Mouse (Mus musculus): ENCODE data around the gene Olfm3. TPM values are rescaled to one million over a fixed set of nuclear protein-coding genes. Genes with fewer than 3 reads are reported as not detected.

Gene Olfm3
- polyA plus RNA-seq, 1 experiment: not detected

DNA sequence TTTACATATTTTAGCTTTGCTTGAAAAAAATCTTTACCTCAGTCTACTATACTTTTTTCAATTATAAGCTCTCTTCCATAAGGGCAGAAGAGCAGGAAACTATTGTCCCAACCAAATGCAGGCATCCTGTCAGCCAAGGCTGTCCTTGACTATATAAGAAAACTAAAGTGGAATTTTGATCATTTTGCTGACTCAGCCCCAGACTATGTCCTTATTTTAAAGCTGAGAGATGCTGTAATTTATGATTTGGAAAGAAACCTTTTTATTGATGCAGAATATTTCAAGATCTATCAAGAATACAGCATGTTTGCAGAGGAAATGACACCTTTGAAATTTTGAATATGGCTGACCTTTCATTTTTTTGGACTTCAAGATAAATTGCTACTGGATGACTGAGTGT lies 51.0 kb downstream of the Olfm3 start:
- TF ChIP-seq GATA1 (IDR thresholded peaks at IDR 0.05; ENCODE audit: borderline replicate concordance, low read length) (no peak), FLI1 (IDR thresholded peaks at IDR 0.05; ENCODE audit: low read length) (no peak)
- Histone ChIP-seq H3K9me3 (no peaks in the 10 kb centered on the region), H3K4me1 (no peaks in the 10 kb centered on the region), H3K27me3 (replicated peaks) (no peaks in the 10 kb centered on the region), H3K4me3 (replicated peaks) (no peak overlapping the region), H3K36me3 (replicated peaks; ENCODE audit: low read length) (no peaks in the 10 kb centered on the region)

DNA sequence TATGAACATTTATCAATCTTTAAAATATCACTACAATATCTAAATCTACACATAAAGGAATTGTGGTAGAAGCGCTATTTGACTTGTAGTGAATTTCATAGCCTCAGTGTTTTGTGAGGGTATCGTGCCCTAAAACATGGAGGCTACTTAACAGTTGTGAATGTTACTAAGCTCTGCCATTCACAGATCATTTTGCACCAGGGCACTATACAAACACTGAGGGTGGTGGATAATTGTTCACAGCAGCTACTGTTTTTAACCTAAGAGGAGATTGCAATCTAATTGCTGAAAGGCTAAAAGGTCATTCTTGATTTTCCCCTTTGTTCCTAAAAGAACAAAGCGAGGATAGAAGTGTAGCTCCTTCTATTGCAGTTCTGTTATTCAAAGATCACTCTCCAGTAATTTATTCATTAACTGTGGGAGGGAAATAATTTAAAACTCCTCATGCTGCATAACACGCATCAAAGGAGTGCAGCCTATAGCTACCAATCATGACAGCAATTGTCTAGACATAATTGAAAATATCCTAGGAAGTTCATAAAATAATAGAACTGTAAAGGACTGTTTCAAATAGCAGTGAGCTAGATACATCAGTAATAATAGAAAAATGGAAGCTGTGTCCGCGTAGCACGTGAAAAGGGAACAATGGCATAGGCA lies 55.6 kb downstream of the Olfm3 start:
- no peaks in the 10 kb centered on the region for H3K9me3 ChIP-seq
- no peaks in the 10 kb centered on the region for H3K36me3 ChIP-seq (replicated peaks; ENCODE audit: low read length)
- no peak for TF ChIP-seq FLI1 (IDR thresholded peaks at IDR 0.05; ENCODE audit: low read length)
- no peak for TF ChIP-seq GATA1 (IDR thresholded peaks at IDR 0.05; ENCODE audit: borderline replicate concordance, low read length)
- no peak overlapping the region for H3K4me3 ChIP-seq (replicated peaks)
- H3K27me3 ChIP-seq (replicated peaks): no peaks in the 10 kb centered on the region
- peaks cover 3% of the 10 kb centered on the region; the same call in 1 of the 2 replicates for H3K4me1 ChIP-seq

DNA sequence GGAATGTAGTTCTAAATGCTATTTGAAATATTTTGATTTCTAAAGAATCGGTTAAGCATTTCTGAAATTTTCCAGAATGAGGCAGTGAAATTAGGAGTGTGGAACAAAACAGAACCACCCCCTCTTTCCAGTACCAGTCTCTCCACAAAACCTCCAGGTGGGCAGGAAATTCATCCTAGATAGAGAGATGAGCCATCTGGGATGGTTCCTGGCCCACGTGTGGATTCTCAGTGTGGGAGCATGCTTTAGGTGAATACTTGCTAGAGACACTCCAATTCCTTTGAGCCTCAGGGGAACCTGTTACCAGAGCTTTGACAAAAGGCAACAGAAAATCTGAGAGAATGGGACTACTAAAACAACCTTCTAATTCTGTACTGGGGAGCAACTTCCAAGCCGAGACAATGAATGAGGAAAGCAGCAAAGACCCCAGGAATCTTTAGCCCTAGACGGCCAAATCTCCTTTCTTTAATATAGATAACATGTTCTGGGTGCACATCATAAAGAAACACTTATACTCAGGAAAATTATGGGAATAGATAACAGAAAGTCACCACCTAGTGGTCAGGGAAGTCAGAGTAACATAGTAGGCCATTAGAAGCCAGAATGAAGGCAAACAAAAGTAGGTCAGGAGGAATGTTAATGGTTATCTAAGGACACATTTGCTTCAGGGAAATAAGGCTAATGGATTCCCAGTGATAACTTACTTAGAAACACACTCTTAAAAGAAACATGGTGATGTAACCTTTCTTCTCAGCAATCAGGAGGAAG lies 58.6 kb downstream of the Olfm3 start:
- TF ChIP-seq FLI1 (IDR thresholded peaks at IDR 0.05; ENCODE audit: low read length): no peak
- TF ChIP-seq GATA1 (IDR thresholded peaks at IDR 0.05; ENCODE audit: borderline replicate concordance, low read length): no peak
- H3K9me3 ChIP-seq: no peaks in the 10 kb centered on the region

DNA sequence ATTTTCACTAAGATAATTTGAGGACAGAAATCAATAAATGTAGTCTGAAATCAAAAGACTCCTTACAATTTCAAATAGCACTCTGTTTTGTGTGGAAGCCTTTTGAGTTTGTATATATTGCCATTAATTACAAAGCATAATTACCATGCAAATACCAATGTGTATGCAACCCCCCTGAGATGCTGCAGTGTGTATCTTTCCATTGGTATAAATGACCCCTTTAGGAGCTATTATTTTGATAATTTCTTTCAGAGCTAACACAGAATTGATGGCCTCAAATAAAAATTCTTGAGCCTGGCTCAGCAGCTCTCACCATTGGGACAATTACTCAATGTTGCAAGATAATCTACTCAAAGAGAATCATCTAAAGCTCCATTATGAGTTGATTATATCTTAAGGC lies 67.3 kb downstream of the Olfm3 start:
- Histone ChIP-seq H3K4me1 (no peaks in the 10 kb centered on the region), H3K9me3 (no peaks in the 10 kb centered on the region), H3K36me3 (replicated peaks; ENCODE audit: low read length) (no peaks in the 10 kb centered on the region), H3K27me3 (replicated peaks) (no peaks in the 10 kb centered on the region), H3K4me3 (replicated peaks) (no peak overlapping the region)
- TF ChIP-seq GATA1 (IDR thresholded peaks at IDR 0.05; ENCODE audit: borderline replicate concordance, low read length) (no peak), FLI1 (IDR thresholded peaks at IDR 0.05; ENCODE audit: low read length) (no peak)

More for the DNA sequence above, 58.6 kb downstream of the Olfm3 start:
- no peaks in the 10 kb centered on the region for H3K27me3 ChIP-seq (replicated peaks)
- H3K4me3 ChIP-seq (replicated peaks): no peak overlapping the region
- H3K4me1 ChIP-seq: peaks cover 3% of the 10 kb centered on the region; the same call in 1 of the 2 replicates
- no peaks in the 10 kb centered on the region for H3K36me3 ChIP-seq (replicated peaks; ENCODE audit: low read length)

DNA sequence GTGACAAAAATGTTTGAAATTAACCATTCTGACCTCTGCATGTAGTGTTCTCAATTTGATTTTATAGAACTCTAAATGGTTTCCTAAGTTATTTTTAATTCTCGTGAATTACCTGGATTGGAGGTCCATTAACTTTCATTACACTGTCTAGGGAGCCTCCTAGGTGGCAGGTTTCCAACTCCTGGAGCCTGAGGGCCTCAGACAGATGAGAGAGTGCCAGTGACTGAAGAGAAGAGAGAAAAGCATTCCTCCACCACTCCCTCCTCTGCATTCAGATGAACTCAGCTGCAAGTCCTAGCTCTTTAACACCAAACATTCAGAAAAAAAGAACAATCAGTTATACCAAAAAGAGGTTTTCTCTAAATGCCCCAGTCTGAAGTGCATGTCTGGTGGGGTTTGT lies 68.6 kb downstream of the Olfm3 start:
- Histone ChIP-seq H3K36me3 (replicated peaks; ENCODE audit: low read length) (no peaks in the 10 kb centered on the region), H3K9me3 (no peaks in the 10 kb centered on the region), H3K4me1 (no peaks in the 10 kb centered on the region), H3K4me3 (replicated peaks) (no peak overlapping the region), H3K27me3 (replicated peaks) (no peaks in the 10 kb centered on the region)
- TF ChIP-seq FLI1 (IDR thresholded peaks at IDR 0.05; ENCODE audit: low read length) (no peak), GATA1 (IDR thresholded peaks at IDR 0.05; ENCODE audit: borderline replicate concordance, low read length) (no peak)

DNA sequence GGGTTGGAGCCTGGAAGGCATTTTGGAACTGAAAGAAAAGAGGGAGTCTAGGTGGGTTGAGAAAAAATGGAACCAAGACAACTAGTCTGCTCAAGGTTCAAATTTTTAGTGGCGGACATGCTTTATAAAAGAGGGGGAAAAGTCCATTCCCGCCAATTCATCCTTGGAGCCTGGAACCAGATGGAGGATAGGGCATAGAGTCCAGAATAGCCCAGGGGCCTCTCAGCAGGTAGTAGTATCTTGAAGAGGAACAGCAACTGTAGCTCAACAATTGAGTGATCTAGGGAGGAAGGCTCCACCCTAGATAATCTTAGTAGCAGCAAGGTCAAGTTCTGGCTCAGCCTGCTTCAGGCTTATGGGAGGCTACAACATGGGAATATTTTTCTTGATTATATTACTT lies 87.0 kb downstream of the Olfm3 start:
- Histone ChIP-seq H3K4me3 (replicated peaks) (no peak overlapping the region), H3K9me3 (no peaks in the 10 kb centered on the region), H3K27me3 (replicated peaks) (no peaks in the 10 kb centered on the region), H3K36me3 (replicated peaks; ENCODE audit: low read length) (no peaks in the 10 kb centered on the region), H3K4me1 (no peaks in the 10 kb centered on the region)
- TF ChIP-seq GATA1 (IDR thresholded peaks at IDR 0.05; ENCODE audit: borderline replicate concordance, low read length): no peak
- no peak for TF ChIP-seq FLI1 (IDR thresholded peaks at IDR 0.05; ENCODE audit: low read length)

DNA sequence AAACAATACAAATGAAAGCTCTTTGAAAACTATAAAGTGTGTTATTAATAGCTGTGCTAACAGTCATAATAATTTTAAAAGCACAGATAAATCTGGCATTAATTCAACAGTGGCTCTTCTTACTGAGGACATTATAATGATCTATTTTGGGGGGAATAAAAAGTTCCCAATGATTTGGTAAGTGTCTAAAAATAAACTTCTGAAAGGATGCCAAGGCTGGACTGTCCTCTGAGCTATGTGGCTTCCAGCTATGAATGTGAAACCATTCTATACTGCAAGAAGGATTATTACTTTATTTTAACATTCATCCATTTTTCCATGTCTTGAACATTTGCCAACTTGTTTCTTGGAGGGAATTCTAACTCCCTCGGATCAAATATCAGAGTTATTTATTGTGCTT lies 92.1 kb downstream of the Olfm3 start:
- no peak overlapping the region for H3K4me3 ChIP-seq (replicated peaks)
- H3K4me1 ChIP-seq: no peaks in the 10 kb centered on the region
- TF ChIP-seq FLI1 (IDR thresholded peaks at IDR 0.05; ENCODE audit: low read length) (no peak), GATA1 (IDR thresholded peaks at IDR 0.05; ENCODE audit: borderline replicate concordance, low read length) (no peak)
- H3K9me3 ChIP-seq: no peaks in the 10 kb centered on the region
- H3K36me3 ChIP-seq (replicated peaks; ENCODE audit: low read length): no peaks in the 10 kb centered on the region
- H3K27me3 ChIP-seq (replicated peaks): no peaks in the 10 kb centered on the region

DNA sequence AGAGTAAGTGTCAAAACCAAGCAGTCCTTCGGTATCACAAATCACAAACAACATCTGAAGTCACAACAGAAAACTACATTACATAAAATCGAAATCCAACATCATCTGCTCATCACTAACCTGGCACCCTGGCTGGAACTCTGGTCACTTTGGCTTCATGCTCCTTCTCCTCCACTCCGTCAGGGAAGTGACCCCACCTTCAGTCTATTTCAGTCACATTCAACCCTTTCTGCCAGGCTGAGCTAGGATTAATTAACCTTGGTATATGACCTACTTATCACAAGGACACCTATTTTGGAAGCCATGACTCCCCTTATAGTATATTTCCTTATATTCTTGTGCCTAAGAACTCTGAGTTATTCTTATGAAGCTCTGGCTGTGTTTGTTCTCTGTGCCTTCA lies 123.7 kb downstream of the Olfm3 start:
- H3K27me3 ChIP-seq (replicated peaks): no peaks in the 10 kb centered on the region
- H3K4me1 ChIP-seq: no peaks in the 10 kb centered on the region
- H3K9me3 ChIP-seq: no peaks in the 10 kb centered on the region
- no peaks in the 10 kb centered on the region for H3K36me3 ChIP-seq (replicated peaks; ENCODE audit: low read length)
- no peak for TF ChIP-seq GATA1 (IDR thresholded peaks at IDR 0.05; ENCODE audit: borderline replicate concordance, low read length)
- no peak for TF ChIP-seq FLI1 (IDR thresholded peaks at IDR 0.05; ENCODE audit: low read length)
- H3K4me3 ChIP-seq (replicated peaks): no peak overlapping the region

DNA sequence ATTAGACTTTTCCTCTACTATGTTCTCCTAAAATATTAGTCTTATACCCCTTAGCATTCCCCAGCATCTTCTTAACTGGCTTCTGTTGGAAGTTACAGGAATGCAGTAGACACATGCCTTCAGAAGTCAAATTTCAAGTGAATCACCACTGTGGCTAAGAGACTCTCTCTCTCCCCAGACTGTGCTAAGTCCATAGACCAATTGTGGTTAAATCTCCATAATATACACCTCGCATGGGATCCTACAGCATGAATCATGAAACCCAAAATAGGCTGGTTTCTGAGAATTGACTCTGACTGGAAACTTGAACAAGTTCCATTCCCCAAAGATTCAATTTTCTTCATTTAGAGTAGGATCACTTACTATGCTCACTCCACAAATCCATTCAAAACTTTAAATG lies 124.2 kb downstream of the Olfm3 start:
- Histone ChIP-seq H3K4me3 (replicated peaks) (no peak overlapping the region), H3K36me3 (replicated peaks; ENCODE audit: low read length) (no peaks in the 10 kb centered on the region), H3K27me3 (replicated peaks) (no peaks in the 10 kb centered on the region), H3K4me1 (no peaks in the 10 kb centered on the region), H3K9me3 (no peaks in the 10 kb centered on the region)
- TF ChIP-seq GATA1 (IDR thresholded peaks at IDR 0.05; ENCODE audit: borderline replicate concordance, low read length) (no peak), FLI1 (IDR thresholded peaks at IDR 0.05; ENCODE audit: low read length) (no peak)

DNA sequence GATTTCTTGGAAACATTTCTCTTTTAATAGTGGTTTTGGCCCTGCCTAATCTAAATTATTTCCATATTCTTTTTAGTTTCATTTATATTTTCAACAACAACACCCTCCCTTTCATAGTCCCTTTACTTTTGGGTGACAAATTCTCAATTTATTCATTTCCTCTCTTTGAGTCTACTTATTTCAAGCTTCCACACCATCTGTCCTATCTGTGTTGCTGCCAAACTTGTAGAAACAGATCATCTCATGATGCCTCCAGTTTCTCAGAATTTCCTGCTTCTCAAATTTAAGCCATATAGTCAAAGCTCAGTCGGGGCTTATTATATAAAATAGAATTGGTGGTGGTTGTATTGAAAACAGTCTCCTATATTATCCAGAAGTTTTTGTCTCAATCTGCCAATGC lies 124.7 kb downstream of the Olfm3 start:
- H3K4me3 ChIP-seq (replicated peaks): no peak overlapping the region
- H3K36me3 ChIP-seq (replicated peaks; ENCODE audit: low read length): no peaks in the 10 kb centered on the region
- H3K27me3 ChIP-seq (replicated peaks): no peaks in the 10 kb centered on the region
- no peaks in the 10 kb centered on the region for H3K4me1 ChIP-seq
- no peaks in the 10 kb centered on the region for H3K9me3 ChIP-seq
- TF ChIP-seq GATA1 (IDR thresholded peaks at IDR 0.05; ENCODE audit: borderline replicate concordance, low read length) (no peak), FLI1 (IDR thresholded peaks at IDR 0.05; ENCODE audit: low read length) (no peak)
